ENCODE assay signal across 8 mouse cellular contexts in the genomic region with DNA sequence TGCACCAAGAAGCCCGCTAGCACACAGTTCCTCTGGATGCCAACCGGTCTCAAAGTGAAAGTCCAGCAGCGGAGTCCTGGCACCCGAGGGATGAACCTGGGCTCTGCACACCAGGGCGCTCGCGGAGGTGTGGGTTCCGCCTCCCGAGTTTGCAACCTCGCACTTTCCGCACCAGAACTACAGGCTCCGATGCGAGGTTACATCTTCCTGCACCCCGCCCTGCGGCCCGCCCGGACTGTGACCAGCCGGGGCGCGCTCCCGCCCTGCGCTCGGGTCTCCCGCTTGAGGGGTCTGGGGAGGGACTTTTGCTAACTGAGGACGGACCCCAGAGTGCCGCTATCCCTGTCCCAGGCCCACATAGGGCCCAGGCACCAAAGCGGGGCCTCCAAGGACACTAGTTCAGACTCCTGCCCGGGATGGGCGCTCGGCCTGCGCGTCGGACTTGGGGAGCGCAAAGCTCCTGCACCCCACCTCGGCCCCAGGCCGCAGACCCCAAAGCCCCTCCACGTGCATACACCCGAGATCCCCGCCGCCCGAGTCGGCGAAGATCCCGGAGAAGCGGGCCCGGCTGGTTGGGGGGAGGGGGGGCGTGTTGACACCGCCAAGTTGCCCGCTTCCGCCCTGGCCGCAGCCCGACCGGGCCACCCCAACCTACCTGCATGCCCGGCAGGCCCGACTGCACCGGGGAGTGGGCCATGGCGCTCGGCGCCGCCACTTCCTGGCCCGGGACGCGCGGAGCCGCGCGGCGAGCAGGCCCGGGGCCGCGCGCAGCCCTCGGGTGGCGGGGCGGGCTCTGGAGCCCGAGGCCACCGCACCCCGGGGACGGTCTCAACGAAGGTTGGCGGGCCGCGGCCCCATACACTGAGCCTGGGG. TPM values are rescaled to one million over a fixed set of nuclear protein-coding genes. Genes with fewer than 3 reads are reported as not detected.
A peak's percentile ranks its signal among the peaks of the same experiment; 100 is the strongest.
DNase-seq lines count a peak whose midpoint lies in the region; ATAC-seq and TF ChIP-seq lines count a peak whose summit lies in the region.

No protein-coding gene starts in this region.

- TF ChIP-seq CTCF in kidney, adult 2 months (conservative IDR thresholded peaks at IDR 0.05; ENCODE audit: insufficient read depth, insufficient read length, low read depth, low read length) = no peak

- peak; percentile 84 for DNase-seq in CD4-positive helper T cell, adult 2 months (ENCODE audit: low read depth, low spot score)
- peak; percentile 75 for DNase-seq in embryo, embryonic 11 days
- DNase-seq in heart, adult 9 months (ENCODE audit: low spot score in 2 of 2) = peak; percentile 47 to 66
- peak; percentile 89 for DNase-seq in kidney, adult 2 months
- peak; percentile 72 to 83 for DNase-seq in thymus, postnatal 36 days

- H3K27me3 ChIP-seq in kidney, adult 2 months (replicated peaks; ENCODE audit: control insufficient read depth, insufficient read depth, low read length) = no peaks in the 10 kb centered on the region
- H3K27me3 ChIP-seq in lung, embryonic 15.5 days = no peaks in the 10 kb centered on the region
- no peaks in the 10 kb centered on the region for H3K27me3 ChIP-seq in neural tube, embryonic 15.5 days (replicated peaks)

- WGBS in kidney, adult 2 months = under 1% methylated on average over 83 of the region's 83 CpGs
- under 1% methylated on average over 71 of the region's 83 CpGs for WGBS in lung, embryonic 15.5 days
- WGBS in neural tube, embryonic 15.5 days = under 1% methylated on average over 74 of the region's 83 CpGs

- peak overlapping the region; percentile 95 for H3K9ac ChIP-seq in lung, embryonic 15.5 days
- H3K9ac ChIP-seq in neural tube, embryonic 15.5 days (replicated peaks) = peak overlapping the region; percentile 74

- no peaks in the 10 kb centered on the region for H3K36me3 ChIP-seq in kidney, adult 2 months (ENCODE audit: control insufficient read depth, insufficient read depth, low read length)
- H3K36me3 ChIP-seq in lung, embryonic 15.5 days = no peaks in the 10 kb centered on the region
- no peaks in the 10 kb centered on the region for H3K36me3 ChIP-seq in neural tube, embryonic 15.5 days

- peak overlapping the region; percentile 89 for H3K4me3 ChIP-seq in kidney, adult 2 months (ENCODE audit: insufficient read depth, low read depth, low read length)
- peak overlapping the region; percentile 83 for H3K4me3 ChIP-seq in lung, embryonic 15.5 days
- peak overlapping the region; percentile 74 for H3K4me3 ChIP-seq in neural tube, embryonic 15.5 days (replicated peaks)

- H3K4me1 ChIP-seq in kidney, adult 2 months (ENCODE audit: control insufficient read depth, insufficient read depth, low read length) = peaks cover 4% of the 10 kb centered on the region; the same call in 1 of the 2 replicates
- H3K4me1 ChIP-seq in lung, embryonic 15.5 days = peaks cover 50% of the 10 kb centered on the region
- H3K4me1 ChIP-seq in neural tube, embryonic 15.5 days = peaks cover 48% of the 10 kb centered on the region

- H3K4me2 ChIP-seq in lung, embryonic 15.5 days = peak overlapping the region; percentile 83
- H3K4me2 ChIP-seq in neural tube, embryonic 15.5 days = peak overlapping the region; percentile 95

- no peaks in the 10 kb centered on the region for H3K9me3 ChIP-seq in lung, embryonic 15.5 days
- no peaks in the 10 kb centered on the region for H3K9me3 ChIP-seq in neural tube, embryonic 15.5 days (replicated peaks)

- peak overlapping the region; percentile 93 for H3K27ac ChIP-seq in kidney, adult 2 months (ENCODE audit: insufficient read depth, low read depth, low read length)
- peak overlapping the region; percentile 92 for H3K27ac ChIP-seq in lung, embryonic 15.5 days
- peak overlapping the region; percentile 86 for H3K27ac ChIP-seq in neural tube, embryonic 15.5 days (replicated peaks)

- ATAC-seq in activated CD4-positive, CD25-positive, alpha-beta regulatory T cell, adult 4 months = peak; percentile 60
- peak; percentile 73 for ATAC-seq in lung, embryonic 15.5 days (ENCODE audit: borderline replicate concordance, extremely low read depth, low FRiP score, low TSS enrichment)
- ATAC-seq in neural tube, embryonic 15.5 days (ENCODE audit: low FRiP score) = peak; percentile 77

- TF ChIP-seq POLR2A in kidney, adult 2 months (IDR thresholded peaks at IDR 0.05; ENCODE audit: low read depth, low read length) = no peak

RNA-seq across cellular contexts. Expression of gene Stk24, which starts 1.3 kb away (rescaled TPM):
- 10 to 100 TPM; 50.8 to 62.0 TPM for polyA plus RNA-seq in activated CD4-positive, CD25-positive, alpha-beta regulatory T cell, adult 4 months (2017; shearing (Covaris generic))
- polyA plus RNA-seq in kidney, adult 2 months (2012; rRNA removed) = 27.1 and 30.3 TPM in 2 replicates
- 40.3 and 40.6 TPM in 2 replicates for polyA plus RNA-seq in lung, embryonic 15.5 days (2015; fragmentation: Nextera tagmentation; extraction: Ambion mirVana)
- 15.2 and 22.0 TPM in 2 replicates for polyA plus RNA-seq in neural tube, embryonic 15.5 days (2015; fragmentation: Nextera tagmentation; extraction: Ambion mirVana)

Comparison
In these comparisons a context has a peak if more than half of its experiments do, and no peak if none do; other contexts are left out.
1. Peak in every context shown above with its lines: DNase-seq, ATAC-seq, H3K4me3 ChIP-seq and H3K27ac ChIP-seq.